Mouse (Mus musculus) embryonic facial prominence, embryonic 11.5 days (tissue): ENCODE data around the gene Dock4. TPM values are rescaled to one million over a fixed set of nuclear protein-coding genes. Genes with fewer than 3 reads are reported as not detected.

Source experiments
- ATAC-seq: fragments of 200-750 bp; cut with Nextera tagmentation; replicated peaks from 2 replicates; pipeline ENCODE4 v1.8.0; 2017; ENCODE audit warnings: low read depth; ENCODE audit not compliant: insufficient number of reproducible peaks, low FRiP score, low TSS enrichment
- DNase-seq: peaks from one replicate; pipeline ENCODE4 v3.0.0-alpha.2; 2015; ENCODE audit warnings: low spot score
- H3K27ac ChIP-seq: fragments of 300-500 bp; sonication (generic); replicated peaks from 2 replicates; pipeline ENCODE4 v1.5.1; 2014; ENCODE audit warnings: mild to moderate bottlenecking, low read depth, low read length, control low read depth
- H3K27me3 ChIP-seq: fragments of 300-500 bp; sonication (generic); 2 replicates; pipeline ENCODE4 v1.6.1; 2014; ENCODE audit warnings: mild to moderate bottlenecking, low read length, moderate library complexity, mixed read lengths; ENCODE audit not compliant: control insufficient read depth, insufficient read depth
- H3K36me3 ChIP-seq: fragments of 300-500 bp; sonication (generic); replicated peaks from 2 replicates; pipeline ENCODE4 v1.6.1; 2014; ENCODE audit warnings: low read depth, mild to moderate bottlenecking, low read length, moderate library complexity, mixed read lengths; ENCODE audit not compliant: control insufficient read depth, insufficient read depth
- H3K4me1 ChIP-seq: fragments of 300-500 bp; sonication (generic); 2 replicates; pipeline ENCODE4 v1.6.1; 2014; ENCODE audit warnings: low read length, mixed read lengths; ENCODE audit not compliant: control insufficient read depth, insufficient read depth
- H3K4me2 ChIP-seq: fragments of 300-500 bp; sonication (generic); 2 replicates; pipeline ENCODE4 v1.6.1; 2014; ENCODE audit warnings: low read depth, mild to moderate bottlenecking, control low read depth, low read length, moderate library complexity
- H3K4me3 ChIP-seq: fragments of 300-500 bp; sonication (generic); 2 replicates; pipeline ENCODE4 v1.5.1; 2014; ENCODE audit warnings: low read depth, low read length, control low read depth
- H3K9ac ChIP-seq: fragments of 300-500 bp; sonication (generic); replicated peaks from 2 replicates; pipeline ENCODE4 v1.6.1; 2014; ENCODE audit warnings: mild to moderate bottlenecking, control low read depth, low read length
- H3K9me3 ChIP-seq: fragments of 300-500 bp; sonication (generic); replicated peaks from 2 replicates; pipeline ENCODE4 v1.6.1; 2016; ENCODE audit warnings: mild to moderate bottlenecking, low read length, inconsistent platforms, mixed read lengths; ENCODE audit not compliant: control insufficient read depth
- WGBS: fragments of 180-500 bp; shearing (Covaris S2); extraction: QIAGEN DNeasy Blood & Tissue Kit; methylation state at CpG from one replicate; pipeline ENCODE4 v1.1.7; 2014; 5-methylcytosine and 5-hydroxymethylcytosine counted together
- polyA plus RNA-seq: library from polyadenylated mRNA; unstranded; fragments of >200 nt; fragmentation: Nextera tagmentation; extraction: Ambion mirVana; gene quantifications from 2 replicates; pipeline ENCODE4 v1.2.1, GENCODE M21; 2014

Dock4 gene
- polyA plus RNA-seq, 1 experiment from 2014 or later, result 10.7 TPM

GRCm38 (mm10) chr12:40605565-40605964, 159.8 kb downstream of the Dock4 start:
- ATAC-seq (no peak), DNase-seq (no peak)
- Histone ChIP-seq H3K27ac (no peak overlapping the region), H3K9me3 (no peaks in the 10 kb centered on the region), H3K9ac (no peak overlapping the region), H3K27me3 (no peaks in the 10 kb centered on the region), H3K4me2 (no peak overlapping the region), H3K36me3 (no peaks in the 10 kb centered on the region), H3K4me1 (no peaks in the 10 kb centered on the region), H3K4me3 (no peak overlapping the region)
- 91% methylated on average over 4 of the region's 4 CpGs for WGBS

GRCm38 (mm10) chr12:40622926-40623325, 177.2 kb downstream of the Dock4 start:
- H3K9me3 ChIP-seq, result no peaks in the 10 kb centered on the region
- H3K4me3 ChIP-seq, result no peak overlapping the region
- H3K27me3 ChIP-seq, result no peaks in the 10 kb centered on the region
- ATAC-seq (no peak), DNase-seq (no peak)
- H3K36me3 ChIP-seq, result no peaks in the 10 kb centered on the region
- no peak overlapping the region for H3K9ac ChIP-seq
- H3K27ac ChIP-seq, result no peak overlapping the region
- H3K4me2 ChIP-seq, result no peak overlapping the region
- no peaks in the 10 kb centered on the region for H3K4me1 ChIP-seq

- WGBS, result 88% methylated on average over 1 of the region's 1 CpGs
- ATAC-seq, result no peak
- no peak overlapping the region for H3K4me3 ChIP-seq
- no peak overlapping the region for H3K4me2 ChIP-seq
- no peak overlapping the region for H3K9ac ChIP-seq
- no peak for DNase-seq
- no peaks in the 10 kb centered on the region for H3K9me3 ChIP-seq
- no peaks in the 10 kb centered on the region for H3K27me3 ChIP-seq
- no peaks in the 10 kb centered on the region for H3K36me3 ChIP-seq
- no peaks in the 10 kb centered on the region for H3K4me1 ChIP-seq
- H3K27ac ChIP-seq, result no peak overlapping the region
Measured at GRCm38 (mm10) chr12:40626521-40626920, 180.8 kb downstream of the Dock4 start.

DNA sequence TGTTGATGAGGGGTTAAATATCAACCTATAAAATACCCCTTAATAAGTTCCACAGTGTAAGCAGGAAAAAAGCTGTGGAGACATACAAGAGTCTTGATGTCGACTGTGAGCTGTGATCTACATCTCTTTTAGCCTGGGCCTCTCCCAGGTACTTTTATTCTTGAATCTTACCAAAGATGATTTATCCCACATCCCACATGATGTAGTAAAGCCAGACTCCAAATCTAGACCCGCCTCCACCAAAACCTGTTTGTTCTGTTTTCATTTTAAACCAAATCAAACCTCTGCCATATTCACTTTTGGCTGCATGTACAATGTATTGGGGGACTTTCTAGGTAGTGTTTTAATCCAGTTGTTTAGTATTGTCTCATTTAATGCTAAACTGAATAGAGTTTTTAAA, 187.5 kb downstream of the Dock4 start:
- Histone ChIP-seq H3K9me3 (no peaks in the 10 kb centered on the region), H3K4me2 (no peak overlapping the region), H3K9ac (no peak overlapping the region), H3K27me3 (no peaks in the 10 kb centered on the region), H3K4me3 (no peak overlapping the region), H3K4me1 (no peaks in the 10 kb centered on the region), H3K27ac (no peak overlapping the region), H3K36me3 (no peaks in the 10 kb centered on the region)
- ATAC-seq, result no peak
- 69% methylated on average over 2 of the region's 2 CpGs for WGBS
- no peak for DNase-seq

- Histone ChIP-seq H3K9me3 (no peaks in the 10 kb centered on the region), H3K27me3 (no peaks in the 10 kb centered on the region), H3K36me3 (no peaks in the 10 kb centered on the region), H3K4me1 (no peaks in the 10 kb centered on the region), H3K9ac (no peak overlapping the region), H3K4me3 (no peak overlapping the region), H3K27ac (no peak overlapping the region), H3K4me2 (no peak overlapping the region)
- 83% methylated on average over 7 of the region's 7 CpGs for WGBS
- ATAC-seq (no peak), DNase-seq (no peak)
Measured at GRCm38 (mm10) chr12:40634169-40634568, 188.4 kb downstream of the Dock4 start.

DNA sequence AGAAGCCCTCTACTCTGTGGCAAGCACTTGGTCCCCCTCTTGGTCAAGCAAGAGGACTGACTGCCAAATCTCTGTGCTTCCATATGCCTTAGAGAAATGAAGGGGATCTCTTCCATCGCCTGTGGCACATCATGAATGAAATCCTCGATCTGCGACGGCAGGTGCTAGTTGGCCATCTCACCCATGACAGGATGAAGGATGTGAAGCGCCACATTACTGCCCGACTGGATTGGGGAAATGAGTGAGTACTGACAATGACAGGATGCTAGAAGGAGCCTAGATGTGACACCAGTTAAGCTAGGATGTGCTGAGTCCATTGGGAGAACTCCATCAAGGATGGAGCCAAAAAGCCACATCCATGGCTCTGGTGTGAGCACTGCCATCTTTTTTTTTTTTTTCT, 190.2 kb downstream of the Dock4 start:
- Histone ChIP-seq H3K9ac (no peak overlapping the region), H3K36me3 (no peaks in the 10 kb centered on the region), H3K27ac (no peak overlapping the region), H3K27me3 (no peaks in the 10 kb centered on the region), H3K9me3 (no peaks in the 10 kb centered on the region), H3K4me3 (no peak overlapping the region), H3K4me1 (no peaks in the 10 kb centered on the region), H3K4me2 (no peak overlapping the region)
- DNase-seq, result no peak
- no peak for ATAC-seq
- WGBS, result 94% methylated on average over 6 of the region's 6 CpGs

DNA sequence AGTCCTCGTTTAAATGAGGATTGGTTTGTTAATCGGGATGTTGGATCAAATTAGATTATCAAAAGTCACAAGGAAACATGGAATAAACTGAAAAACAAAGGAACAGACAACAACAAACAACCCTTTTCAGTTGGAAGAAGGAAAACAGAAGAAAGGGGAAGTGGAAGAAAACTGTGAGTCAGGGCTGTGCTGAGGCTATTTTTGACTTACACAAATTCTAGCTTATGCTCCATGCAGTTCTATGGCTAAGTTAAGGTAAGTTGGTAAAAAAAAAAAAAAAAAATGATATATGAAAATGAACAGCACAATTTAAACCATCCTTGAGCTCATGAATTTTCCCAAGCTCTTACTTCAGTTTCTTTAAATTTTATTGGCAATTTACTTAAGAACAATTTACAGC, 191.7 kb downstream of the Dock4 start:
- DNase-seq (no peak), ATAC-seq (no peak)
- no peaks in the 10 kb centered on the region for H3K36me3 ChIP-seq
- H3K27me3 ChIP-seq, result no peaks in the 10 kb centered on the region
- no peak overlapping the region for H3K4me2 ChIP-seq
- H3K4me3 ChIP-seq, result no peak overlapping the region
- H3K27ac ChIP-seq, result no peak overlapping the region
- no peaks in the 10 kb centered on the region for H3K9me3 ChIP-seq
- H3K4me1 ChIP-seq, result no peaks in the 10 kb centered on the region
- 87% methylated on average over 2 of the region's 2 CpGs for WGBS
- H3K9ac ChIP-seq, result no peak overlapping the region

GRCm38 (mm10) chr12:40645869-40646268, 200.1 kb downstream of the Dock4 start:
- ATAC-seq, result no peak
- no peak for DNase-seq
- no peak overlapping the region for H3K27ac ChIP-seq
- no peak overlapping the region for H3K9ac ChIP-seq
- no peaks in the 10 kb centered on the region for H3K27me3 ChIP-seq
- H3K4me2 ChIP-seq, result no peak overlapping the region
- WGBS, result 80% methylated on average over 6 of the region's 6 CpGs
- no peaks in the 10 kb centered on the region for H3K36me3 ChIP-seq
- no peak overlapping the region for H3K4me3 ChIP-seq
- no peaks in the 10 kb centered on the region for H3K4me1 ChIP-seq
- no peaks in the 10 kb centered on the region for H3K9me3 ChIP-seq

DNA sequence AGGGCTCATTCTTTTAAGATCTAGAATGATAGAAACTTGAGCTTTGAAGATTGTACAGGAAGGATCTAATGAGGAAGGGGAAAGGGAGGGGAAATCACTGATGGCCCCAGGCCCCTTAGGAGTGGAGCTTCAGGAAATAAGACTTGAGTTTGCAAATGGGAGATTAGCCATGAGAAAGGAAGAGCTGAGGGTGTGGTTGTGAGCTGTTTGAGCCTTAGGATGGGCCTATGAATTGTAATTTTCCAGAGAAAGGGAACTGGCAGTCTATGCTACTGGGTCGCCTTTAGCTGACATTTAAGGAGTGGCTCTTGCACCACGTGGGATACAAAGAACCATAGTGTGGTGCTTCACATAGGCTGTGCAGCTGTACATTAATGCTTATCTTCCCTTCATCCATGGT, 208.6 kb downstream of the Dock4 start:
- WGBS, result 84% methylated on average over 2 of the region's 2 CpGs
- no peak overlapping the region for H3K4me3 ChIP-seq
- no peak overlapping the region for H3K9ac ChIP-seq
- H3K27me3 ChIP-seq, result no peaks in the 10 kb centered on the region
- no peaks in the 10 kb centered on the region for H3K36me3 ChIP-seq
- H3K4me1 ChIP-seq, result no peaks in the 10 kb centered on the region
- no peak overlapping the region for H3K4me2 ChIP-seq
- no peak for DNase-seq
- no peaks in the 10 kb centered on the region for H3K9me3 ChIP-seq
- no peak for ATAC-seq
- no peak overlapping the region for H3K27ac ChIP-seq
